In genomic region chr12:24709409-24709808, GRCm38 (mm10) we compare ENCODE assay signal across 7 mouse cellular contexts. TPM values are rescaled to one million over a fixed set of nuclear protein-coding genes. Genes with fewer than 3 reads are reported as not detected.
DNase-seq lines count a peak whose midpoint lies in the region; ATAC-seq and TF ChIP-seq lines count a peak whose summit lies in the region.

No protein-coding gene starts in this region.

- H3K4me1 ChIP-seq in intestine, postnatal 0 days (replicated peaks; ENCODE audit: control insufficient read depth, insufficient read depth, low read length) = 0 out of 2 replicates have a peak, but pooled peaks cover 5% of the 10 kb centered on the region
- H3K4me1 ChIP-seq in small intestine, adult 2 months (ENCODE audit: control insufficient read depth, insufficient read depth, insufficient read length, low read length) = peaks cover 10% of the 10 kb centered on the region

- TF ChIP-seq CTCF in intestine, postnatal 0 days (IDR thresholded peaks at IDR 0.05; ENCODE audit: low read depth) = no peak
- TF ChIP-seq CTCF in small intestine, adult 2 months (IDR thresholded peaks at IDR 0.05; ENCODE audit: extremely low read depth, insufficient read length, insufficient replicate concordance, low read depth, low read length) = no peak

- 0 out of 2 replicates have a peak, but pooled peaks cover 3% of the 10 kb centered on the region for H3K36me3 ChIP-seq in intestine, postnatal 0 days (ENCODE audit: control insufficient read depth, insufficient read depth)
- peaks cover 4% of the 10 kb centered on the region; the same call in 1 of the 2 replicates for H3K36me3 ChIP-seq in small intestine, adult 2 months (ENCODE audit: control insufficient read depth, insufficient read depth, low read length)

- peak overlapping the region; percentile 87 for H3K4me3 ChIP-seq in intestine, postnatal 0 days (ENCODE audit: low read depth, low read length)
- peak overlapping the region; percentile 31 for H3K4me3 ChIP-seq in small intestine, adult 2 months (ENCODE audit: low read depth, low read length)

- DNase-seq in spleen, adult 12 weeks (ENCODE audit: low spot score) = peak; percentile 22
- DNase-seq in spleen, postnatal 14 days (ENCODE audit: low spot score in 2 of 2) = no peak
- peak; percentile 33 for DNase-seq in embryo, embryonic 11 days
- no peak for DNase-seq in MN1 (ENCODE audit: low spot score)
- DNase-seq in frontal cortex, postnatal 25 days (ENCODE audit: low spot score in 2 of 2) = no peak

- no peaks in the 10 kb centered on the region for H3K27me3 ChIP-seq in intestine, postnatal 0 days (replicated peaks; ENCODE audit: control insufficient read depth, insufficient read depth, low read length)
- H3K27me3 ChIP-seq in small intestine, adult 2 months (ENCODE audit: control insufficient read depth, insufficient read depth, low read length) = no peaks in the 10 kb centered on the region

- no peak overlapping the region for H3K27ac ChIP-seq in intestine, postnatal 0 days (ENCODE audit: low read depth, low read length)
- no peak overlapping the region for H3K27ac ChIP-seq in small intestine, adult 2 months (ENCODE audit: insufficient read depth, low read depth, low read length)

- no peak for TF ChIP-seq POLR2A in small intestine, adult 2 months (IDR thresholded peaks at IDR 0.05; ENCODE audit: low read depth, low read length)

- 13% methylated on average over 6 of the region's 6 CpGs for WGBS in intestine, postnatal 0 days
- 22% methylated on average over 6 of the region's 6 CpGs for WGBS in small intestine, adult 2 months

- ATAC-seq in intestine, postnatal 0 days = no peak

- no peaks in the 10 kb centered on the region for H3K9me3 ChIP-seq in intestine, postnatal 0 days (ENCODE audit: control insufficient read depth)

- H3K9ac ChIP-seq in intestine, postnatal 0 days (ENCODE audit: low read depth, low read length) = 0 out of 2 replicates have a peak overlapping the region, but pooled peaks have one; percentile 8

- H3K4me2 ChIP-seq in intestine, postnatal 0 days (replicated peaks; ENCODE audit: low read depth) = peak overlapping the region; percentile 96

RNA-seq across cellular contexts. Expression of gene Rrm2, which starts 1.4 kb away (rescaled TPM):
- 36.9 and 37.4 TPM in 2 replicates for polyA plus RNA-seq in intestine, postnatal 0 days (2015; fragmentation: Nextera tagmentation; extraction: Ambion mirVana)
- 3.5 and 5.9 TPM in 2 replicates for polyA plus RNA-seq in small intestine, adult 2 months (2012; rRNA removed)

RNA-seq across cellular contexts. Expression of gene Cys1, which starts 27.8 kb away (rescaled TPM):
- polyA plus RNA-seq in intestine, postnatal 0 days (2015; fragmentation: Nextera tagmentation; extraction: Ambion mirVana) = 1.3 and 1.7 TPM in 2 replicates
- 2.2 and 2.9 TPM in 2 replicates for polyA plus RNA-seq in small intestine, adult 2 months (2012; rRNA removed)

RNA-seq across cellular contexts. Expression of gene Klf11, which starts 58.3 kb away (rescaled TPM):
- polyA plus RNA-seq in intestine, postnatal 0 days (2015; fragmentation: Nextera tagmentation; extraction: Ambion mirVana) = 7.3 and 8.1 TPM in 2 replicates
- 1.7 and 4.2 TPM in 2 replicates for polyA plus RNA-seq in small intestine, adult 2 months (2012; rRNA removed)

Comparison
In these comparisons a context has a peak if more than half of its experiments do, and no peak if none do; other contexts are left out.
1. DNase-seq: peak in spleen, adult 12 weeks (single experiment) and embryo, embryonic 11 days (single experiment); none in spleen, postnatal 14 days (0 of 2), MN1 (single experiment) and frontal cortex, postnatal 25 days (0 of 2).